Mouse (Mus musculus): ENCODE measurements around the gene Syt2. TPM values are rescaled to one million over a fixed set of nuclear protein-coding genes. Genes with fewer than 3 reads are reported as not detected.

Gene Syt2
- polyA plus RNA-seq, 1 experiment from 2014 or later: 2.1 TPM

GRCm38 (mm10) chr1:134686834-134687421 lies 40.5 kb downstream of the Syt2 start:
- H3K4me1 ChIP-seq (ENCODE audit: control insufficient read depth, insufficient read depth, low read length): no peaks in the 10 kb centered on the region
- no peak overlapping the region for H3K4me2 ChIP-seq (ENCODE audit: low read length)
- no peaks in the 10 kb centered on the region for H3K9me3 ChIP-seq (ENCODE audit: control insufficient read depth, low read length)
- no peak overlapping the region for H3K27ac ChIP-seq (replicated peaks; ENCODE audit: low read depth, low read length)
- 70% methylated on average over 4 of the region's 4 CpGs for WGBS
- no peaks in the 10 kb centered on the region for H3K36me3 ChIP-seq (ENCODE audit: control insufficient read depth, insufficient read depth, low read length)
- no peak overlapping the region for H3K4me3 ChIP-seq (replicated peaks; ENCODE audit: low read depth, low read length)
- H3K27me3 ChIP-seq (ENCODE audit: control insufficient read depth, insufficient read depth, low read length): no peaks in the 10 kb centered on the region
- no peak overlapping the region for H3K9ac ChIP-seq (replicated peaks; ENCODE audit: low read length)
- ATAC-seq (ENCODE audit: low FRiP score, low TSS enrichment) (no peak), DNase-seq (no peak)

GRCm38 (mm10) chr1:134696302-134696701 lies 49.8 kb downstream of the Syt2 start:
- Histone ChIP-seq H3K27me3 (ENCODE audit: control insufficient read depth, insufficient read depth, low read length) (no peaks in the 10 kb centered on the region), H3K27ac (replicated peaks; ENCODE audit: low read depth, low read length) (no peak overlapping the region), H3K4me2 (ENCODE audit: low read length) (no peak overlapping the region), H3K9me3 (ENCODE audit: control insufficient read depth, low read length) (no peaks in the 10 kb centered on the region), H3K9ac (replicated peaks; ENCODE audit: low read length) (no peak overlapping the region), H3K4me3 (replicated peaks; ENCODE audit: low read depth, low read length) (no peak overlapping the region), H3K4me1 (ENCODE audit: control insufficient read depth, insufficient read depth, low read length) (no peaks in the 10 kb centered on the region), H3K36me3 (ENCODE audit: control insufficient read depth, insufficient read depth, low read length) (no peaks in the 10 kb centered on the region)
- 82% methylated on average over 2 of the region's 2 CpGs for WGBS
- ATAC-seq (ENCODE audit: low FRiP score, low TSS enrichment) (no peak), DNase-seq (no peak)

- H3K9me3 ChIP-seq (ENCODE audit: control insufficient read depth, low read length): no peaks in the 10 kb centered on the region
- no peak overlapping the region for H3K4me3 ChIP-seq (replicated peaks; ENCODE audit: low read depth, low read length)
- no peak overlapping the region for H3K9ac ChIP-seq (replicated peaks; ENCODE audit: low read length)
- H3K4me2 ChIP-seq (ENCODE audit: low read length): no peak overlapping the region
- no peaks in the 10 kb centered on the region for H3K27me3 ChIP-seq (ENCODE audit: control insufficient read depth, insufficient read depth, low read length)
- DNase-seq (no peak), ATAC-seq (ENCODE audit: low FRiP score, low TSS enrichment) (no peak)
- WGBS: 89% methylated on average over 4 of the region's 4 CpGs
- no peak overlapping the region for H3K27ac ChIP-seq (replicated peaks; ENCODE audit: low read depth, low read length)
- H3K36me3 ChIP-seq (ENCODE audit: control insufficient read depth, insufficient read depth, low read length): no peaks in the 10 kb centered on the region
- H3K4me1 ChIP-seq (ENCODE audit: control insufficient read depth, insufficient read depth, low read length): no peaks in the 10 kb centered on the region
These were observed 50.6 kb downstream of the Syt2 start for GRCm38 (mm10) chr1:134697073-134697472.

GRCm38 (mm10) chr1:134697522-134698250 lies 51.2 kb downstream of the Syt2 start:
- no peaks in the 10 kb centered on the region for H3K9me3 ChIP-seq (ENCODE audit: control insufficient read depth, low read length)
- ATAC-seq (ENCODE audit: low FRiP score, low TSS enrichment) (no peak), DNase-seq (no peak)
- no peak overlapping the region for H3K4me3 ChIP-seq (replicated peaks; ENCODE audit: low read depth, low read length)
- H3K9ac ChIP-seq (replicated peaks; ENCODE audit: low read length): no peak overlapping the region
- no peak overlapping the region for H3K27ac ChIP-seq (replicated peaks; ENCODE audit: low read depth, low read length)
- no peak overlapping the region for H3K4me2 ChIP-seq (ENCODE audit: low read length)
- no peaks in the 10 kb centered on the region for H3K36me3 ChIP-seq (ENCODE audit: control insufficient read depth, insufficient read depth, low read length)
- H3K4me1 ChIP-seq (ENCODE audit: control insufficient read depth, insufficient read depth, low read length): no peaks in the 10 kb centered on the region
- 87% methylated on average over 17 of the region's 17 CpGs for WGBS
- H3K27me3 ChIP-seq (ENCODE audit: control insufficient read depth, insufficient read depth, low read length): no peaks in the 10 kb centered on the region

GRCm38 (mm10) chr1:134698486-134698885 lies 52.0 kb downstream of the Syt2 start:
- Histone ChIP-seq H3K36me3 (ENCODE audit: control insufficient read depth, insufficient read depth, low read length) (no peaks in the 10 kb centered on the region), H3K9me3 (ENCODE audit: control insufficient read depth, low read length) (no peaks in the 10 kb centered on the region), H3K27me3 (ENCODE audit: control insufficient read depth, insufficient read depth, low read length) (no peaks in the 10 kb centered on the region), H3K4me2 (ENCODE audit: low read length) (no peak overlapping the region), H3K27ac (replicated peaks; ENCODE audit: low read depth, low read length) (no peak overlapping the region), H3K4me3 (replicated peaks; ENCODE audit: low read depth, low read length) (no peak overlapping the region), H3K4me1 (ENCODE audit: control insufficient read depth, insufficient read depth, low read length) (no peaks in the 10 kb centered on the region), H3K9ac (replicated peaks; ENCODE audit: low read length) (no peak overlapping the region)
- WGBS: 77% methylated on average over 5 of the region's 5 CpGs
- ATAC-seq (ENCODE audit: low FRiP score, low TSS enrichment): no peak
- DNase-seq: no peak

GRCm38 (mm10) chr1:134699390-134699789 lies 52.9 kb downstream of the Syt2 start:
- Histone ChIP-seq H3K9me3 (ENCODE audit: control insufficient read depth, low read length) (no peaks in the 10 kb centered on the region), H3K9ac (replicated peaks; ENCODE audit: low read length) (no peak overlapping the region), H3K27ac (replicated peaks; ENCODE audit: low read depth, low read length) (no peak overlapping the region), H3K4me2 (ENCODE audit: low read length) (no peak overlapping the region), H3K4me3 (replicated peaks; ENCODE audit: low read depth, low read length) (no peak overlapping the region), H3K4me1 (ENCODE audit: control insufficient read depth, insufficient read depth, low read length) (no peaks in the 10 kb centered on the region), H3K27me3 (ENCODE audit: control insufficient read depth, insufficient read depth, low read length) (no peaks in the 10 kb centered on the region), H3K36me3 (ENCODE audit: control insufficient read depth, insufficient read depth, low read length) (no peaks in the 10 kb centered on the region)
- ATAC-seq (ENCODE audit: low FRiP score, low TSS enrichment): no peak
- 66% methylated on average over 9 of the region's 9 CpGs for WGBS
- DNase-seq: no peak

GRCm38 (mm10) chr1:134700151-134700550 lies 53.7 kb downstream of the Syt2 start:
- DNase-seq: no peak
- no peak for ATAC-seq (ENCODE audit: low FRiP score, low TSS enrichment)

GRCm38 (mm10) chr1:134700634-134701033 lies 54.2 kb downstream of the Syt2 start:
- no peak overlapping the region for H3K27ac ChIP-seq (replicated peaks; ENCODE audit: low read depth, low read length)

More at GRCm38 (mm10) chr1:134700151-134700550, 53.7 kb downstream of the Syt2 start:
- Histone ChIP-seq H3K36me3 (ENCODE audit: control insufficient read depth, insufficient read depth, low read length) (no peaks in the 10 kb centered on the region), H3K27me3 (ENCODE audit: control insufficient read depth, insufficient read depth, low read length) (no peaks in the 10 kb centered on the region), H3K4me1 (ENCODE audit: control insufficient read depth, insufficient read depth, low read length) (no peaks in the 10 kb centered on the region), H3K9ac (replicated peaks; ENCODE audit: low read length) (no peak overlapping the region), H3K9me3 (ENCODE audit: control insufficient read depth, low read length) (no peaks in the 10 kb centered on the region), H3K4me3 (replicated peaks; ENCODE audit: low read depth, low read length) (no peak overlapping the region), H3K4me2 (ENCODE audit: low read length) (no peak overlapping the region), H3K27ac (replicated peaks; ENCODE audit: low read depth, low read length) (no peak overlapping the region)
- 50% methylated on average over 2 of the region's 2 CpGs for WGBS

GRCm38 (mm10) chr1:134701191-134701590 lies 54.7 kb downstream of the Syt2 start:
- no peaks in the 10 kb centered on the region for H3K9me3 ChIP-seq (ENCODE audit: control insufficient read depth, low read length)
- no peak overlapping the region for H3K9ac ChIP-seq (replicated peaks; ENCODE audit: low read length)
- ATAC-seq (ENCODE audit: low FRiP score, low TSS enrichment): no peak
- H3K36me3 ChIP-seq (ENCODE audit: control insufficient read depth, insufficient read depth, low read length): no peaks in the 10 kb centered on the region
- no peak overlapping the region for H3K4me2 ChIP-seq (ENCODE audit: low read length)
- no peak overlapping the region for H3K4me3 ChIP-seq (replicated peaks; ENCODE audit: low read depth, low read length)
- H3K27ac ChIP-seq (replicated peaks; ENCODE audit: low read depth, low read length): no peak overlapping the region
- no peak for DNase-seq
- no peaks in the 10 kb centered on the region for H3K4me1 ChIP-seq (ENCODE audit: control insufficient read depth, insufficient read depth, low read length)
- H3K27me3 ChIP-seq (ENCODE audit: control insufficient read depth, insufficient read depth, low read length): 0 out of 2 replicates have a peak, but pooled peaks cover 5% of the 10 kb centered on the region
- WGBS: 17% methylated on average over 6 of the region's 6 CpGs

More at GRCm38 (mm10) chr1:134700634-134701033, 54.2 kb downstream of the Syt2 start:
- H3K4me3 ChIP-seq (replicated peaks; ENCODE audit: low read depth, low read length): no peak overlapping the region
- H3K4me2 ChIP-seq (ENCODE audit: low read length): no peak overlapping the region
- no peaks in the 10 kb centered on the region for H3K36me3 ChIP-seq (ENCODE audit: control insufficient read depth, insufficient read depth, low read length)
- DNase-seq: no peak
- H3K9ac ChIP-seq (replicated peaks; ENCODE audit: low read length): no peak overlapping the region
- 22% methylated on average over 5 of the region's 5 CpGs for WGBS
- H3K27me3 ChIP-seq (ENCODE audit: control insufficient read depth, insufficient read depth, low read length): 0 out of 2 replicates have a peak, but pooled peaks cover 5% of the 10 kb centered on the region
- no peaks in the 10 kb centered on the region for H3K9me3 ChIP-seq (ENCODE audit: control insufficient read depth, low read length)
- no peak for ATAC-seq (ENCODE audit: low FRiP score, low TSS enrichment)
- H3K4me1 ChIP-seq (ENCODE audit: control insufficient read depth, insufficient read depth, low read length): no peaks in the 10 kb centered on the region

Data from midbrain, embryonic 14.5 days (tissue).